Mouse (Mus musculus) gastrocnemius, postnatal 10 days (tissue): ENCODE measurements around the gene Lrrc4b. TPM values are rescaled to one million over a fixed set of nuclear protein-coding genes. Genes with fewer than 3 reads are reported as not detected.
A peak's percentile ranks its signal among the peaks of the same experiment; 100 is the strongest.

Experiments used
- DNase-seq: peaks from one replicate; pipeline ENCODE4 v3.0.0; 2021; ENCODE audit warnings: mixed read lengths
- long read RNA-seq, 2 experiments: library from polyadenylated mRNA; stranded (forward); transcript quantifications; one replicate each; pipeline ENCODE4 v2.0.0; 2021
- total RNA-seq, 2 experiments: library from RNA; stranded (reverse); gene quantifications; 2 replicates each; pipeline ENCODE4 v1.2.3; 2021

Lrrc4b gene
- 1 to 10 TPM; 1.9 to 2.5 TPM for total RNA-seq
- long read RNA-seq, experiment 1, partial matches to known transcripts: 0 of 2 reads
- long read RNA-seq, experiment 1, other reads (novel, unspliced or antisense): 2 of 2 reads
- long read RNA-seq, experiment 2: 0 reads

DNA sequence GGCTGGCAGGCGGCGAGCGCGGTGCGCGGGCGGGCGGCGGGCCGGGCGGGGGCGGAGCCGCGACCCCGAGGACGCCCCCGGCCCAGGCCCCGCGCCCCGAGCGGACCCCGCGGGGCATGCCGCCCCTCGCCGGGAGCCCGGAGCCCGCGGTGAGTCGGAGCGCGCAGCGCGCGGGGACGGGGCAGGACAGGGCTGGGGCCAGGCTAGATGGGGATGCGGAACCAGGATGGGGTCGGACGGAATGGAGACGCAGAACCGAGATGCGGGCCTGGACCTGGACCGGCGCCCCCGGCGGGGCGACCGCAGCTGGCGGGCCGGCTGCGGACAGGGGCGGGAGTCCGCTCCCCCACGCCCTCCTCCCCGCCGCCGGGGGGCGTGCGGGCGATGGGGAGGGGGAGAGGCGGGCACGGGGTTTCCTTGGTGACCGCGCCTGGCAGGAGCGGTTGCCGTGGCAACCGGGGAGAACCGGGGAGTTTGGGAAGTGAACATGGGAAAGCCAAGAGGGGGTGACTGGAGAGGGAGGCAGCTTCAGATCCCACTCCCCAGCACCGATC, at the start of gene Lrrc4b:
TSS of gene Lrrc4b (plus strand) at position 51 of the 554 bp plus-strand sequence.
- peak; percentile 15 for DNase-seq

DNA sequence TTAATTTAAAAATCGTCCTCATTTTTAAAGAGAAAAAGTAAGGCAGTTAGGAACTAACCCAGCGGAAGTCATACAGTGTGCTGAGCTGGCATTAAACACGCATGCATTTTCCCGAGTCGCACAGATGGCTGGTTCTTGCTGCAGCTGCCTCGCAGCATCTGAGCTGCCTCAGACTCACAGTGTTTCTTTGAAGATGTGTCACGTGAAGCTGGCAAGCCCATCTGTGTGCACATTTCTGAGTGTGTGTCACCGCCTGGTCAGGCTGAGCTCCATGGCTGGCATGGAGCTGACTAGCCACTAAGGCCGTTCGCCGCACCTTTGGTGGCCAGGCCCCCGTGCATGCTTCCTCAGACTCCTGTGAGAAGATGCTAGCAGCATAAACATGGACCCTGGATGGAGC, 46.3 kb upstream of the Lrrc4b start:
- no peak for DNase-seq

DNA sequence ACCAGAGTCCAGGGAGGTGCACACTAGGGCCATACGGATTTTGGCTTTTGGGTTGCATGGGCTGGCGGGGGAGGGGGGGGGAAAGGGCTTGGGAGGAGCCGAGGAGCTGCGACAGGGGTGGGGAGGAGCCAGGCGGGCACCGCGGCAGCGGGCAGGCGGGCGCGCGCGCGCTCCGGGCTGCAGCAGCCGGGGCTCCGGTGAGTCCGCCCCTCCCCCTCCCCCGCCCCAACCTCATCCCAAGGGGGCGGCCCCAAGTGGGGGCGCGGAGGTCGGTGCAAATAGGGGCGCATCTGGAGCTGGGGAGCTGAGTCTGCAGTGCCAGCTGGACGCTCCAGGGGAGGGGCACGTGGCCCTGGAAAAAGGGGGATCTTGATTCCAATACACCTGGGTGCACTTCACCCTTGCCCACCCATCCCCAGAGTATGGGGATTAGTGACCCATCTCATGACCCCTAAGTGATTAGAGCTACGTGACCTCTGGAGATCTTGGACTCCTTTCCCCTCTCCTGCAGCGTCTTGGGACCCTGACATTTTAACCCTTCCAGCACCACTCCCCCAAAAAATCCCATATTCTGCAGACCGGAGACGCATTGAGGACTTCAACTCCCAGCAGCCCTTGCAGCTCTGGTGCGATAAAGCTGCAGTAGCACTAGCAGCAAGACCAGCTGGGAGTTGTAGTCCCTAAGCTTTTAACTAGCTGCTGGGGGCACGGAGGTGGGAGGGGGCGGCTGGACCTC, 44.7 kb upstream of the Lrrc4b start, which contains the start of gene Syt3:
TSS of gene Syt3 (plus strand) at position 123 of the 736 bp plus-strand sequence.
- DNase-seq: peak; percentile 45

DNA sequence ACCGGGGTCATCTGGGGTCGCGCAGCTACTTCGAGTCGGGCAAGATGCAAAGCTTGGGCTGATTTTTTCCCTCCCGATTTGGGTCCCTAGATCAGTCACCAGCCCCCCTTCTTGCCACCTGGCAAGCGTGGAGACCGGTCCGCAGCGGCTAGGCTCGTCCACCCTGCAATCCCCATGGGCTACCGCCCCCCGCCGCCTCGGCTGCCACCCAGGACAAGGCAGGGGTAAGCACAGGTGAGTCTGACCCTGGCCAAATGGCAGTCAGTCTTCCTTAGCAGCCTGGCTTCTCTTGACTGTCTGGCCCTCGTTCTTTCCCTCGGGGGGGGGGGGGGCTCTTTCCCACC, 44.1 kb upstream of the Lrrc4b start:
- DNase-seq: no peak

DNA sequence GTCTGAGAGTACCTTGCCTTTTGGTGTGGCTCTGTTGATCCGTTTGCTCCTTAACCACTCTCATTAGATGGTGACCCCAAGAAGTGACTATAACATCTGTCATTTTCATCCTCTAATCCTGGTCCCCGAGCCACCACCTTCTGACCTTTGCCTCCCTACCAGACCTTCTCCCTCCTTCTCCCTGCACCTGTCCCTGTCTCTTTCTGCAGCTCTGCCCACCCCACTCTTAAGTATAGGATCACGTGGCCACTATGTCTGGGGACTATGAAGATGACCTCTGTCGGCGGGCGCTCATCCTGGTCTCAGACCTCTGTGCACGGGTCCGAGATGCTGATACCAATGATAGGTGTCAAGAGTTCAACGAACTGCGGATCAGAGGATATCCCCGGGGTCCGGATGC, 43.1 kb upstream of the Lrrc4b start, which contains the start of gene 1700008O03Rik:
TSS of gene 1700008O03Rik (minus strand) at position 101 of the 400 bp plus-strand sequence.
- DNase-seq: no peak

DNA sequence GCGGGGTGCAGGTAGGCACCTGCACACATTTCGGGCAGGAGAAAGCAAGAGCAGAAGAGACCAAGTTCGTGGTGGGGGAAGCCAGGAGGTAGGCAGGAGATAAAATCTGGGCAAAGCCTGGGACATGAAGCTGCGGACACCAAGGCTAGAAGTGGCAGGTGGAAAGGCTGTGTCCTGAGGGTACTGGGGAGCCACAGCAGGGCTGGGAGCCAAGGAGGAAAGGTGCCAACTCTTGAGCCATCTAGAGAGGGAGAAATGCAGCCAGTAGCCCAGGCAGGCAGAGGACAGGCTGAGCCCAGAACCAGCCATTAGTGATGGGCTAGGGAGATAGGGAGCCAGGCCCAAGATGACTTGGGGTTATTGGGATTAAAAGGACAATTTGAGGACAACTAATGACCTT, 37.0 kb upstream of the Lrrc4b start:
- DNase-seq: no peak

DNA sequence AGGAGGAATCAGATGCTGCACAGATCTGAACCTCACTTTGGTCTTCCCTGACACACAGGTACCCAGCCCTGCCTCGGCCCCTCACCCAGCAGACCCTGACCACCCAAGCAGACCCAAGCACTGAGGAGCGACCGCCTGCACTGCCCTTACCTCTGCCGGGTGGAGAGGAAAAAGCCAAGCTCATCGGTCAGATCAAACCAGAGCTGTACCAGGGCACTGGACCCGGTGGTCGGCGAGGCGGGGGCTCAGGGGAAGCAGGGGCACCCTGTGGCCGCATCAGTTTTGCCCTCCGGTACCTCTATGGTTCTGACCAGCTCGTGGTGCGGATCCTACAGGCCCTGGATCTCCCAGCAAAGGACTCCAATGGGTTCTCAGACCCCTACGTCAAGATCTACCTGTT, 36.5 kb upstream of the Lrrc4b start:
- DNase-seq: no peak

DNA sequence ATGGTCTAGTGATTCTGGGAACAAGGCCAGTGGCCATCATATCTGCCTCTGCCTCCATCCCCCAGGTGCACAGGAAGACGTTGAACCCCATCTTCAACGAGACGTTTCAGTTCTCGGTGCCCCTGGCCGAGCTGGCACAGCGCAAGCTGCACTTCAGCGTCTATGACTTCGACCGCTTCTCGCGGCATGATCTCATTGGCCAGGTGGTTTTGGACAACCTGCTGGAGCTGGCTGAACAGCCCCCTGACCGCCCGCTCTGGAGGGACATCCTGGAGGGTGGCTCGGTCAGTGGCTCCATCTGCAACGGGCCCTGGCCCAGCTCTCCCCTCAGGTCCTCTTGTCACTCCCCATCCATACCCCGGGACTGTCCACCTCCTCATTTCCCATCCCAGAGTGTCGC, 35.5 kb upstream of the Lrrc4b start:
- no peak for DNase-seq

DNA sequence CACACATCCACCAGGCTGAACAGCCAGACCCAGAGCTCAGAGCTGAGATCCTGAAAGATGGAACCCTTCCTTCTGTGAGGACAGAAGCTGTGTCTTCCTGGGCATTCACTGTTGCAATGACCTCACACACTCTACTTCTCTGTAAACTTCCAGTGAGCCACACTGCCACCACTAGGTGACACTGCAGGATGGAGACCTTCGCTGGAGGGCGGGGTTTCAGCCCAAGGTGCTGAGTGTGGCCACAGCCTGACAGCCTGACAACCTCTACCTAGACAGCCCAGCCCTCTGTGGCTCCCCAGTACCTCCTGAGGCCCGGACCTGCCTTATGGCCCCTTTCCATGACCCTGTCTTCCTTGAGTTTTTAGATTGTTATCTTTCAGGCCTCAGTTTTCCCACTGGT, 30.2 kb upstream of the Lrrc4b start:
- DNase-seq: no peak

DNA sequence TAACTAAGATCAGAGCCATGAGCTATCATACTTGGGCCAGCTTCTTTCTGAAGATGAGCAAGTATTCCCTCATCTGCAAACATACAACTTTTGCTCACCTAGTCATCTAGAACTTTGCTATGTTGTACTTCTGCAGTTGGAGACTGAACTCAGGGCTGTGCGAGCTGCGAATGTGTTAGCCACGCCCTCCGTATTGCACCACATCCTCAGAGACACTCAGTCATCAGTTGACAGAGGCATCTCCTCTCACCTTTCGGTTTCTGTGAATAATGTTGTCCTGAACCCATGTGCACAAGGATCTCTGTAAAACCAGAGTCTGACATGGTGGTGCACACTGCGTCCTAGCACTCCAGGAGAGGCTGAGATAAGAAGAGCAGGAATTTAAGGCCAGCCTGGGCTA, 27.1 kb upstream of the Lrrc4b start:
- no peak for DNase-seq

DNA sequence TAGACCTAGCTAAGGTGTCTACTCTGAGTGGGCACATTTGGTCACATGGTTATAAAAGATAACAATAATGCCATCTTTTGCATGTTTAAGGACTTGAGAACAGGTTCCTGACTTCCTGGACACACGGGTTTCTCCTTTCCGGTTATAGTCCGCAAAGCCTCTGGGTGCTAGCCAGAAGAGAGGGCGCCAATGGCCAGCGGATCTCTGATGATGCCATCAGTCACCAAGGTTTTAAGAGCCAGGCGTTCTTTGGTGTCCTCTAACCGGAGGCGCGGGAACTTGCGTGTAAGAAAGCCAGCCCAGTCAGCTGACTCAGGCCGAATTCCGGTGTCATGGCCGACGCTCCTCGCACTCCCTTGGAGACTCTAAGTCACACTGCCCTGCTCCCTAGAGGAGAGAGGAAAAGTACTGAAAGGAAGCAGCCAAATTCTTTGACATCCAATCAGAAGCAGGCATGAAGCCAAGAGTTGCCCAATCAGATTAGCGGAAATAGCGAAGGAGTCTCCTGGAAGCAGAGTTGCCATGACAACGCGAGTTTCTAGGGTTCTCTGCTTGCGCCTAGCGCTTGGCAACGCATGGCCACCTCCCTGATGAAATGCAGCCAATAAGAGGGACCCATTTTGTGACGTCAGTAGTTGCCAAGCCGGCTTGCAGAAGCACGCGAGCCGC, 23.3 kb upstream of the Lrrc4b start:
- DNase-seq: peak; percentile 70

DNA sequence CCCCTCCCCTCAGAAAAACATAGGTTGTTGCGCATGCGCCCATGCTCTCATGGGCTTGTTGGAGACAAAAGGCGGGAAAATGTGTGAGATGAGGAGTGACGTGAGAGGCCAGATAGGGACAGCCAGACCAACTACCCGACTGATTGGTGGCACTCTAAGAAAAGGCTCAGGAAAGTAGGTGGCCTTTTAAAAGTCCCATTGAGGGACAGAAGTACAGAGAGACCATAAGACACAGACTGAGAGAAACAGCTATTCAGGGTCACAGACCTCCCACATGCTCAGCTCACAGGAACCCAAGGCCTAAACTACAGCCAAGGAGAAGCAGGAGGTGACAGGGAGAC, 22.8 kb upstream of the Lrrc4b start:
- no peak for DNase-seq

DNA sequence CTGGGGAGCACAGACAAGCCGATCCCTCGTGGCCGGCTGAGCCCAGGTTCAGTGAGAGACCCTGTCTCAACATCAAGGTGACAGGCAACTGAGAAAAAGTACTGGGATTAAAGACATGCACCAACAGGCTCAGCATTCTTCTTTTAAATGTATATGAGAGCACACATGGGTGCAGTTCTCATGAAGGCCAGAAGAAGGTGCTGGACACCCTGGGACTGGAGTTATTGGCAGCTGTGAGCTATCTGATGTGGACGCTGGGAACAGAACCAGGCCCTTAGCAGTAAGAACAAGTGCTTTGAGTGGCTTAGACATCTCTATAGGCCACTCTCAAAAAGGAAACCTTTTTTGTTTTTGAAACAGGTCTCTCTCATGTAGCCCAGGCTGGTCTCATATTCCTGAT, 17.7 kb upstream of the Lrrc4b start:
- DNase-seq: no peak

DNA sequence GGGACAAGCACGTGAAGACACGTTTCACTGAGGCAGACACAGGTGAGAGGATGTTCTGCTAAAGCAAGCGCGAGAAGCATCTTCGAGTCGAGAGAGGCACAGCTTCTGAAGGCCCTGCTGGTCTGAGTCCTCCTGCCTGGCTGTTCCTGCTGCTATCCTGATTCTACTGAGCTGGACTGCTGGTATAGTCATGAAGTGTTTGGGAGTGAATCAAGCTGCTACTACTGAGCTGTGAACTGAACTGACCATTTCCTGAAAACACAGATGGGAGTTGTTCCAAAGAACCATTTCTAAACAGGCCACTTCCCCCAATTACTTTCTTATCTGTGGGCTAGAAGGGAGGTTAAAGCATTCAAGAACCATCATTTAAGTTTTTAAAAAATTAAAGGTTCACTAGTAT, 15.5 kb upstream of the Lrrc4b start:
- DNase-seq: no peak

DNA sequence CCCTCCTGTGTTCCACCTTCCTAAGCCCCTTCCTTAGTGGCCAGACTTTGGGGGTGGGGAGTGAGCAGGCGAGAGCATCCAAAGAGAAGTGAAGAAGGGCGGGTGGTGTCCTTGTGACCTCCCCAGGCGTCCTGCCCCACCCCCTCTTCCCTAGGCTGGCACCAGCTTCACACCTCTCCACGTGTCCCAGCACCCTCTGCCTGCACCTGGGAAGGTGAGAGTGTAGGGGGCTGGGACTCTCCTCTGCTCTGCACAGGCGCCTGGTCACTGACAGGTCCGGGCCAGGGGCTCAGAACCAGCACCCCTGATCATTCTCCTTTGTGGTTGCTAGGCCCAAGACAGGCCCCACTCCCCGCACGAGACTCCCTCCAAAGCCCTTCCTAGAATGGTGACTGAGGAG, 1.2 kb upstream of the Lrrc4b start:
- no peak for DNase-seq

DNA sequence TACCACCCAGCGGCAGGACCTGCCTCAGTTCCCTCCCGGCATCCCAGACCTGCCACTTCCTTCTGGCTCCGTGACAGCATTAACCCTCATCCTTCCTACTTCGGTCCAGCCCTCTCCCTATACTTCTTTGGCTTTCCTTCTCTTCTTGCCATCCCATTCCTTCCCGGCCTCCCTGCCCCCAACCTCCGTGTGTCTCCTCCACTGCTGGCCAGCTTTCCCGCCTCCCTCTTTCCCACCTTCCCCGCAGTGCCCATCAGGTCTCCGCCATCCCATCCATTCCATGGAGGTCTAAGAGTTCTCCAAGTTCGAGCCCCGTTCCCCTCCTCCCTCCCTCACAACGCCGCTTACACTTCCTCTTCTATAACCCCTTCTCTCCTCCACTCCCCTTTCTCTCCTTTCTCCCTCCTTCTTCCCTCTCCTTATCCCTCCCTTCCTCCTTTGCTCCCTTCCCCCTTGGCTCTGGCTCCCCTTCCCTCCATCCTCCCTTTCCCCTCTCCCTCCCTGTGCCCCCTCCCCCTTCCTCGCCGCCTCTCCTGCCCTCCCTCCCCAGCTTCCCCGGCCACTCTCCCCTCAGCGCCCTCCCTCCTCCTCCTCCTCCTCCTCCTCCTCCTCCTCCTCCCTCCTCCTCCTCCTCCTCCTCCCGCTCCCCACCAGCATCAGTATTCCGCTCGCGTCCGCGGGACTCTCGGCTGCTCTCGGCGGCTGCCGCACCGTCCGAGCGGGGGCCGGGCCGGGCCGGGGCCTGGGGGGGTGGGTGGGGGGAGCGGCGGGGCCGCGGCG, 457 bp upstream of the Lrrc4b start:
- no peak for DNase-seq

DNA sequence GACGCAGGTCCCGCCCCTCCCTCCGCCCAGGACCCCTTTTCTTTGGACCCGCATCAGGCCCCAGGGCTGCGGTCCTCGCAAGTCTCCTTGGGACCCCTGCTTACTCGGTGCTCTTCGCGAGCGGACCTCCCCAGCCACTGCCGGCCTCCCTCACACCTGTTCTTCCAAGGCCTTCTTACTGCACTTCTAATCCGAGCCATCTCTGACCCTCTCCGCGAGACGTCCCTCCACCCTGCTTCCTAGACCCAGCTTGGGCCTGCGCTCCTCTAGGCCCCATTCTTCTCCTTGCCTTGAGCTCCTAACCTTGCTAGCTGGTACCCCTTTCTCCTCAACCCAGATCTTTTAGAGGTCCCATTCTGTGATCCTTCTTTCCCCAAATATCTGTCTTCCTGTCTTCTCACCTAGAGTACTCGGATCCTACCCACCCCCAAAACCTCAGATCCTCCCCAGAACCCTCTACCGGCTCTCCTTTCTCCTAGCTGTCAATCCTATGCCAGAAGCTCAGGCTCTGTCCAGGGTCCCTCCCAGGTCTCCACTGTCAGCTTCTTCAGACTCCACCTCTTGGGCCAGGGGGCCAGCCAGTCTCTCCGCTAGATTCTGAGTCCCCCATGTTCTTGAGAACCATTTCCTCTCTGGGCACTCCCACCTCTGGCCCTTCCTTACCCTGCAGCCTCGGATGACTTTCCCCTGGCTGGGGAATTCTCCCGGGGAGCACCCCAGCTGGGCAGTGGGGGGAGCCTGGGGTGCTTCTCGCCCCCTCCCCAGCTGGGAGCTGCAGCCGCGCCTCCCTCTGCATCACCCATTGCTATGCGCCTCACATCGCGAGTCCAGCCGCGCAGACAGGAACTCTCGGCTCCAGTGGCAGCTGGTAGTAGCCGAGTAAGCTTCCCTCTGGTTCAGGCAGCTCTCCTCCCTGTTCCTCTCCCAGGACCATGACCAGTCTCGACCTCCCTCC, 993 bp downstream of the Lrrc4b start:
- DNase-seq: no peak

DNA sequence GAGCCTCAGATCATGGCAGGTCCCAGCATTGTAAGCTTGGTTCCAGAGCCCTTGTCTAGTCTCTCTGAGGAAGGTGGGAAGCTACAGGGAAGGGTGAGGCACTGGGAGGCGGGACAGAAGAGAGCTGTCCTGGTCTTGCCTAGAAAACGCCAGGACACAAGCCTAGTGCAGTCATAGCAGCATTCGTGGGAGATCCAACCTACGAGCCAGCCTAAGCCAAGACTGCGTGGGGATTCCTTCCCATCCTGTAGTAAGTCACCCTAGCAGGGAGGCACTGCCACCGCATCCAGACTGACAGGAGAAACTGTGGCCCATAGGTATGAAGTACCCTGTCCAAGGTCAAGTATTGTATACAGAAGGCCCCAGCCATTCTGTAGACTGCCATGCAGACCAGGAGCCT, 3.7 kb downstream of the Lrrc4b start:
- DNase-seq: no peak

DNA sequence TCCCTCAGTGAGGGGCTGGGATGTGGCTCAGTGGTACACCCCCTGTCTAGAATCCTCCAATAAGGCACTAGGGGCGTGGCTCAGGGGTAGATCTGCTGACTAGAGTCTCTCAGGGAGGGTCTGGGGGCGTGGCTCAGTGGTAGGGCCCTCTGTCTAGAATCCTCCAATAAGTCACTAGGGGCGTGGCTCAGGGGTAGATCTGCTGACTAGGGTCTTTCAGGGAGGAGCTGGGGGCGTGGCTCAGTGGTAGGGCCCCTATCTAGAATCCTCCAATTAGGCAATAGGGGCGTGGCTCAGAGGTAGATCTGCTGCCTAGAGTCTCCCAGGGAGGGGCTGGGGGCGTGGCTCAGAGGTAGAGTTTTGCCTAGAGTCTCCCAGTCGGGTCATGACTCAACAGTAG, 4.6 kb downstream of the Lrrc4b start:
- no peak for DNase-seq

DNA sequence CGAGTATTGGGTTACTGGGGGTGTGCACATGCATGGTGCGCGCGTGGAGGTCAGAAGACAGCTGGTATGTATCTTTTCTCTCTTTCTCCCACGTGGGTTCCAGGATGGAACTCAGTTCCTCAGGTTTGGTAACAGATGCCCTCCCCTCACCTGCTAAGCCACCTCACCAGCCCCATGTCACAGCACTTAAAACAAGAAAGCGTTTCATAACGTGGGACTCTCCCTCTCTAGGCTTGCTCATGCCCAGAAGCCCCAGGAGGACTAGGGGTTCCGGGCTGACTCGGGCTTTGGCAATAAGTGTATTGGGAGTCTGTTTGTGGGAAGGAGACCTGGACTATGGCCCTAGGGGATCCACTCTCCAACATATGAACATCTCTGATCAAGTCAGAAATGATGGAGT, 5.3 kb downstream of the Lrrc4b start:
- no peak for DNase-seq

DNA sequence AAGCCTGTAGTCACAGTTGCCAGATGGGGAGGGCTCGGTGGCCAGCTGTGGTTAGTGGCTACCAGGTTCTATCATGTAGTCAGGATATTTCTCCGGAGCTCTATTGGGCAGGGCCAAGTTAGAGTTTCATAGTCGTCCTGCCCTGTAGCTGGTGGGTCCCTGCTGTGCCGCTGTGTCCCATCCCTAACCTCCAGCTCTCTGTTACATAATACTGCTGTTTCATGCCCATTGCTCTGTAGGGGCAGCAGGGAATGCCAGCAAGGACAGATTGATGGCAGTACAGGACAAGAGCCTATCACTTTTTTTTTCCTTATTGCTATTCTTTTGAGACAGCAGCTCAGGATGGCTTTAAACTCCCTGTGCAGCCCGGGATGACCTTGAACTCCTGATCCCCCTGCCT, 7.0 kb downstream of the Lrrc4b start:
- no peak for DNase-seq

DNA sequence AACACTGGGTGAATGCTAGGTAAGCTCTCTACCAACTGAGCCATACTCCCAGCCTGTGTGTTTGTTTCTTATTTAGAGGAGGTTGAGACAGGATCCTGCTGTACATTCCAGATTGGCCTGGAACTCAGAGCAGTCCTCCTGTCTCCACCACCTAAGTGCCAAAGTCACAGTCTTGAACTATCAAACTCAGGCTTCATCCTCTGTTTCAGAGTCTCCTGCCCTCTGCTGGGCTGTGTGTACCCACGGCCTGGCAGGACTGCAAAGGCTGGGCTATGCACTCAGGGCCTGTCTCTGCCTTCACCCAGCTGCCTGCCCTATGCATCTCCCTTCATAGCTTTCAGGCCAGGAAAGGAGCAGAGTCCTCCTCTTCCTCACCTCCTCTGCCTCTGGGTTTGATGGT, 7.4 kb downstream of the Lrrc4b start:
- DNase-seq: no peak
